Mouse (Mus musculus) gastrocnemius, postnatal 25 days (tissue): ENCODE data around the gene Olfr525. TPM values are rescaled to one million over a fixed set of nuclear protein-coding genes. Genes with fewer than 3 reads are reported as not detected.

Experiments used
- DNase-seq: peaks from one replicate; pipeline ENCODE4 v3.0.0; 2022
- long read RNA-seq, 2 experiments: library from polyadenylated mRNA; stranded (forward); transcript quantifications; one replicate each; pipeline ENCODE4 v2.0.0; 2021
- total RNA-seq, 2 experiments: library from RNA; stranded (reverse); gene quantifications; 1 replicate in 1 of 2; 2 replicates in 1 of 2; pipeline ENCODE4 v1.2.3; 2021

Olfr525 gene
- not detected for total RNA-seq
- long read RNA-seq, experiment 1: 0 reads
- long read RNA-seq, experiment 2: 0 reads

- no peak for DNase-seq
Measured at GRCm38 (mm10) chr7:140320558-140320957, at the start of gene Olfr525. Olfr525 (plus strand) TSS chr7:140320858.

- no peak for DNase-seq
Measured at GRCm38 (mm10) chr7:140295746-140296145, 24.9 kb upstream of the Olfr525 start.

- no peak for DNase-seq
Measured at GRCm38 (mm10) chr7:140296876-140297275, 23.8 kb upstream of the Olfr525 start.

- DNase-seq: no peak
Measured at GRCm38 (mm10) chr7:140299416-140299815, 21.2 kb upstream of the Olfr525 start.

GRCm38 (mm10) chr7:140319861-140320385, 735 bp upstream of the Olfr525 start:
- no peak for DNase-seq

GRCm38 (mm10) chr7:140321135-140321534, 477 bp downstream of the Olfr525 start:
- no peak for DNase-seq

- DNase-seq: no peak
Measured at GRCm38 (mm10) chr7:140329766-140330304, 9.2 kb downstream of the Olfr525 start.

- no peak for DNase-seq
Measured at GRCm38 (mm10) chr7:140333717-140334116, 13.1 kb downstream of the Olfr525 start, which contains the start of gene Olfr527. Olfr527 (plus strand) TSS chr7:140334017.

GRCm38 (mm10) chr7:140361571-140361970, 40.9 kb downstream of the Olfr525 start, which contains the start of gene Olfr60:
Olfr60 (minus strand) TSS chr7:140361671.
- no peak for DNase-seq

- no peak for DNase-seq
Measured at GRCm38 (mm10) chr7:140374300-140374699, 53.6 kb downstream of the Olfr525 start.

- no peak for DNase-seq
Measured at GRCm38 (mm10) chr7:140376231-140376630, 55.6 kb downstream of the Olfr525 start, which contains the start of gene Olfr530. Olfr530 (minus strand) TSS chr7:140376331.

GRCm38 (mm10) chr7:140376911-140377310, 56.3 kb downstream of the Olfr525 start:
- no peak for DNase-seq

Other genes starting within 250 kb of the Olfr525 start
- gene Caly, start 238.3 kb upstream of the Olfr525 start, total RNA-seq: not detected
- not detected for gene Prap1, start 227.5 kb upstream of the Olfr525 start, total RNA-seq
- 10 to 100 TPM; 41.6 to 47.5 TPM for gene Fuom, start 218.4 kb upstream of the Olfr525 start, total RNA-seq
- gene Paox, start 205.1 kb upstream of the Olfr525 start, total RNA-seq: 1 to 10 TPM; 4.2 to 4.8 TPM
- 100 to 1,000 TPM; 120 to 132 TPM for gene Echs1, start 204.4 kb upstream of the Olfr525 start, total RNA-seq
- gene Mtg1, start 183.3 kb upstream of the Olfr525 start, total RNA-seq: 10 to 100 TPM; 21.7 to 24.6 TPM
- under 1 TPM; 0.20 to 0.21 TPM for gene Sprn, start 166.0 kb upstream of the Olfr525 start, total RNA-seq
- not detected for gene Olfr522, start 156.1 kb upstream of the Olfr525 start, total RNA-seq
- not detected for gene Olfr523, start 147.6 kb upstream of the Olfr525 start, total RNA-seq
- gene Olfr524, start 114.9 kb upstream of the Olfr525 start, total RNA-seq: not detected
- gene Cd163l1, start 102.6 kb upstream of the Olfr525 start, total RNA-seq: not detected
- gene 5830411N06Rik, start 73.6 kb upstream of the Olfr525 start, total RNA-seq: not detected
- gene Olfr527, start 13.2 kb downstream of the Olfr525 start, total RNA-seq: not detected
- gene Olfr60, start 40.8 kb downstream of the Olfr525 start, total RNA-seq: not detected
- not detected for gene Olfr530, start 55.5 kb downstream of the Olfr525 start, total RNA-seq
- not detected for gene Olfr531, start 82.1 kb downstream of the Olfr525 start, total RNA-seq
- gene Olfr532, start 100.8 kb downstream of the Olfr525 start, total RNA-seq: not detected
- not detected for gene Olfr533, start 142.5 kb downstream of the Olfr525 start, total RNA-seq
- gene Olfr535, start 163.4 kb downstream of the Olfr525 start, total RNA-seq: not detected
- gene Olfr536, start 186.5 kb downstream of the Olfr525 start, total RNA-seq: not detected
- gene Olfr538, start 247.0 kb downstream of the Olfr525 start, total RNA-seq: not detected